Mouse (Mus musculus) lung, postnatal 0 days (tissue): Measurements from ENCODE around the gene Fbxl18. TPM values are rescaled to one million over a fixed set of nuclear protein-coding genes. Genes with fewer than 3 reads are reported as not detected.

Source experiments
- ATAC-seq: fragments of 200-750 bp; cut with Nextera tagmentation; 2 replicates; pipeline ENCODE4 v1.8.0; 2017; ENCODE audit warnings: moderate library complexity
- DNase-seq: peaks from one replicate; pipeline ENCODE4 v3.0.0-alpha.2; 2016; ENCODE audit warnings: low spot score
- H3K27ac ChIP-seq: fragments of 300-500 bp; sonication (generic); 2 replicates; pipeline ENCODE4 v1.5.1; 2014; ENCODE audit warnings: antibody characterized with exemption, mild to moderate bottlenecking, low read length, mixed read lengths
- H3K27me3 ChIP-seq: fragments of 300-500 bp; sonication (generic); replicated peaks from 2 replicates; pipeline ENCODE4 v1.6.1; 2014; ENCODE audit warnings: low read length, mixed read lengths; ENCODE audit not compliant: insufficient read depth
- H3K36me3 ChIP-seq: fragments of 300-500 bp; sonication (generic); 2 replicates; pipeline ENCODE4 v1.6.1; 2014; ENCODE audit warnings: low read length, mixed read lengths; ENCODE audit not compliant: insufficient read depth
- H3K4me1 ChIP-seq: fragments of 300-500 bp; sonication (generic); 2 replicates; pipeline ENCODE4 v1.6.1; 2014; ENCODE audit warnings: antibody characterized with exemption, low read depth, low read length, mixed read lengths; ENCODE audit not compliant: insufficient read depth
- H3K4me2 ChIP-seq: fragments of 300-500 bp; sonication (generic); replicated peaks from 2 replicates; pipeline ENCODE4 v1.6.1; 2014; ENCODE audit warnings: low read depth, mild to moderate bottlenecking, low read length, moderate library complexity, mixed read lengths
- H3K4me3 ChIP-seq: fragments of 300-500 bp; sonication (generic); 2 replicates; pipeline ENCODE4 v1.5.1; 2014; ENCODE audit warnings: low read depth, low read length
- H3K9ac ChIP-seq: fragments of 300-500 bp; sonication (generic); replicated peaks from 2 replicates; pipeline ENCODE4 v1.6.1; 2014; ENCODE audit warnings: low read depth, mild to moderate bottlenecking
- H3K9me3 ChIP-seq: fragments of 300-500 bp; sonication (generic); 2 replicates; pipeline ENCODE4 v1.6.1; 2016; ENCODE audit warnings: low read length, mixed read lengths
- CTCF ChIP-seq: IDR thresholded peaks from 2 replicates; pipeline ENCODE4 v1.5.1; 2016; ENCODE audit warnings: antibody characterized with exemption, mild to moderate bottlenecking
- EP300 ChIP-seq: IDR thresholded peaks from 2 replicates; pipeline ENCODE4 v1.6.1; 2016; ENCODE audit warnings: antibody characterized with exemption, mild to moderate bottlenecking, control low read depth
- WGBS: fragments of 180-500 bp; shearing (Covaris S2); extraction: QIAGEN DNeasy Blood & Tissue Kit; methylation state at CpG from one replicate; pipeline ENCODE4 v1.1.7; 2014; 5-methylcytosine and 5-hydroxymethylcytosine counted together
- polyA plus RNA-seq: library from polyadenylated mRNA; unstranded; fragments of >200 nt; fragmentation: Nextera tagmentation; extraction: Ambion mirVana; gene quantifications from 2 replicates; pipeline ENCODE4 v1.2.1, GENCODE M21; 2015

The Fbxl18 gene
- polyA plus RNA-seq, 1 experiment from 2014 or later, result 6.3 TPM

DNA sequence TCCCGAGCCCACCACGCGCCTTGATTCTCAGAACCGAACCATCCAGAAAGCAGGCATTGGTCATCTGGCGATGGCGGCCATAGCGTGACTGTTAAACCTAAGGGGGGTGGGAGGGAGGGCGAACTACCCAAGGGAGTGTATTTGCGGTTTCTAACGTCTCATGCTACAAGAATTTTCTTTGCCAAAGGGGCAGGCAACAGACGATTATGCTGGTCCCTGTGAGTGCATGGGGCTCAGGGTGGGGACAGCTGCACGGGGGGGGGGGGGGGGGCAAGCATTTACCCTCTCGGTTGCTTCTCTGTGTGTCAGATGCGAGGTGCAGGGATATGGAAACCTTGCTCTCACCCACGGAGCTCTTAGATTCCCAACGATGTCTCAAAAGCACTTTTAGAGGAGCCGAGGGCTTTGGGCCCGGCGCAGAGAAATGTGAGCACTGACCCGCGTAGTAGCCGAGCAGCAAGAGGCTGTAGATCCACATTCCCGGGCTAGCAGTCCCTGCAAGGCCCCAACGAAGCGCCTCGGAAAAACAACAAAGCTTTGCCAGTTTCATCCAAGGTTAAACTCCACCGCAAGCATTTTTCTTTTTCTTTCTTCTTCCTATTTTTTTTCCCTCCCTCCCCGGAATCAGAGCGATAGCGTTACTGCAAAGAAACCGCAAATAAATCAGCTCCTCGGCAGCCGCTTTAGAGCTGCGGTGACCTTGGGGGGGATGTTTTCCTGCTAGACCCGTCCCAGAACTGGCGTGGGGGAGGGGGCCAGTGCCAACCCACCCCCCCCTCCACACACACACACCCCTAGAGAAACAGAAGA is 72.7 kb downstream of the Fbxl18 start:
- ATAC-seq, result peak; percentile 2
- 1% methylated on average over 36 of the region's 36 CpGs for WGBS
- H3K27ac ChIP-seq, result peak overlapping the region; percentile 100

DNA sequence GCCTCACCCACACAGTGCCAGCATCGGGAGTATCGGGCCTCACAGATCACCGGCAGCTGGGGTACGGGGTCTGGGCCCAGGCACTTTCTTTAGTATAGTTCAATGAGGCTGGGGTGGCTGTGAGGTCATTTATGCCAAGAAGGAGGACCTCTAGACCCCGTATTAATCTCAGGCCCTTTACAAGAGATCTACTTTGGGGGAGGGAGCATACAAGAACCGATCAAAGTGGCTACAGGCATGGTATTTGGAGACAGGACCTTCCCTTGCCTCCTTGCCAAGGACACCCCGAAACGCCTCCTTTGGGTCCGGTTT is 73.3 kb downstream of the Fbxl18 start:
- DNase-seq (no peak), ATAC-seq (no peak)
- WGBS, result 0% methylated on average over 9 of the region's 9 CpGs
- TF ChIP-seq CTCF (no peak), EP300 (no peak)
- H3K9ac ChIP-seq, result peak overlapping the region; percentile 98
- peak overlapping the region; percentile 88 for H3K4me2 ChIP-seq
- H3K9me3 ChIP-seq, result no peaks in the 10 kb centered on the region
- H3K36me3 ChIP-seq, result no peaks in the 10 kb centered on the region
- H3K4me1 ChIP-seq, result peaks cover 3% of the 10 kb centered on the region; the same call in 1 of the 2 replicates
- no peaks in the 10 kb centered on the region for H3K27me3 ChIP-seq
- peak overlapping the region; percentile 100 for H3K27ac ChIP-seq
- peak overlapping the region; percentile 96 for H3K4me3 ChIP-seq

More for the DNA sequence above, 72.7 kb downstream of the Fbxl18 start:
- Histone ChIP-seq H3K9me3 (no peaks in the 10 kb centered on the region), H3K27me3 (no peaks in the 10 kb centered on the region), H3K4me2 (peak overlapping the region; percentile 88), H3K4me1 (peaks cover 3% of the 10 kb centered on the region; the same call in 1 of the 2 replicates), H3K4me3 (peak overlapping the region; percentile 96), H3K9ac (peak overlapping the region; percentile 98), H3K36me3 (no peaks in the 10 kb centered on the region)
- no peak for TF ChIP-seq EP300
- TF ChIP-seq CTCF, result no peak
- peak; percentile 83 for DNase-seq

DNA sequence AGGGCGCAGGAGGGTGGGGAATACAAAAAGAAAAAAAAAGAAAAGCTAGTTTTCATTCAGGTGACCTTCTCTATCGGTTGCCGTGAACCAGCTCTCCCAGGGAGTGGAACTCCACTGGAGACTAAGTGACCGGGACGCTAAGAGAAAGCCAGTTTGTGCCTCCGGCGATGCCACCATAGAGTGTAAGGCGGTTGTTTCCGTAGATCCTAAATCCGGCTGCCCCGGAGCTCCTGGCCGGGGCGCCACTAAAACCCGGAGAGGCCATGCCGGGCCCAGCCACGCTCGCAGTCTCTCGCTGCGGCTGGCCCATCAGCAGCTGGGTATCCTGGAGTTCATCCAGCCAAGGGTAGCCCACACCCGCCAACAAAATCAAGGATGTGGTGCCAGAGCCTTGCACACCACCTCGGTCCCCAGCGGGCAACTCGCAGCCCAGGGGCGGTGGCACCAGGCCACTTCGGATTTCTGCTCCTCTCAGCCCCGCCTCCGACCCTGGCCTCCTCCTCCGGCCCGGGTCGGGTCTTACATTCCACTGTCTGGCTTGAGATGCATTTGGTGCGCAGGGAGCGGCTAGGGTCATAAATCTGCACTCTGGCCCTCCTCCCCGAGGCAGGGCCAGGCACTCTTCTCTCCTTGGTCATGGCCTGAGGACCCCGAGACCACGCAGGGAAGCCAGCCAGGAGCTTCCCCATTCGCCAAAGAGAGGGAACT is 73.8 kb downstream of the Fbxl18 start:
- H3K9ac ChIP-seq, result peak overlapping the region; percentile 98
- H3K27ac ChIP-seq, result peak overlapping the region; percentile 100
- WGBS, result under 1% methylated on average over 33 of the region's 36 CpGs
- H3K27me3 ChIP-seq, result no peaks in the 10 kb centered on the region
- TF ChIP-seq CTCF, result peak; percentile 1
- TF ChIP-seq EP300, result peak; percentile 54; the same call in 1 of the 2 replicates
- DNase-seq (peak; percentile 98), ATAC-seq (peak; percentile 58)
- H3K36me3 ChIP-seq, result no peaks in the 10 kb centered on the region
- H3K4me2 ChIP-seq, result peak overlapping the region; percentile 88
- no peaks in the 10 kb centered on the region for H3K9me3 ChIP-seq
- peak overlapping the region; percentile 96 for H3K4me3 ChIP-seq
- H3K4me1 ChIP-seq, result peaks cover 3% of the 10 kb centered on the region; the same call in 1 of the 2 replicates

DNA sequence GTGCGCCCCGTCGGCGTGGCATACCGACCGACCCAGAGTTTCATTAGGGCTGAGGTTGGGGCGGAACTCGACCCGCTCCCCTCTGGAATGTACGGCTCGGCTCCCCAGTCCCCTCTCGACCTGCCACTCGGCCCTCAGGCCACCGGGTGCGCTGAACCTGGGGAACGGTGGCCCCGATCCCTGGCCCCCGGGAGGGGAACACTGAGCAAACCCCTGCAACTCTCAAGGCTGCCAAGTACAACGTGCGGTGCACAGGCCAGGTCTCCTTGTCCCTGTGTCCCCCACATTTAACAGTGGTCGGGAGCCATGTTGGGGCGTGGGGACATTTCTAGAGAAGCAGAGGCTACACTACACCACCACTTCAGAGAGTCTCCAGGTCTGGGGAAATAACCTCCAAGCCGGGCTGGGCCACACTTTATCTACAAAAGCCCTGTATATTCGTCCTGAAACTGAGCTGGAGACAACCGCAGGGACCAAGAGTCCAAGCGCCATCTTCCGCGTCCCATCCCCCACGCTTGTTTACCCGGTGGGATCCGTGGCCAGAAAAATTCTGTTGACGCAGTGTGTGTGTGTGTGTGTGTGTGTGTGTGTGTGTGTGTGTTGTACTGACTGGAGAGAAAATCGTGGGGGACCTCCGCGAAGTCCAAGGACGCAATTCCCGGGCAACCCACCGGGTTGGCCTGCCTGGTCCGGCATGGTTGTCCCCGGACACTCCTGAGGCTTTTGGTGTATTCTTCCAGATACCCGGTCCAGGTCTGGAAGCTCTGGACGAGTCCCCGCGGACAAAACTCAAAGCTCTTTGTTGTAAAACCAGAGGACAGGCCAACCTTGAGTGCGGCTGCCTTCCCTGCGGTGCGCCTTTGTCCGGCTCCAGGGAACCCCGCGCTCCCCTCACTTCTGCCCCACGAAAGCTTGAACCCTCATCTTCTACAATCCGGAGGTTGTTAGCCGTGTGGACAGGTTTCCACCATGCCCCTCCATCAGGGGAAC is 74.7 kb downstream of the Fbxl18 start:
- peak overlapping the region; percentile 96 for H3K4me3 ChIP-seq
- H3K27me3 ChIP-seq, result no peaks in the 10 kb centered on the region
- TF ChIP-seq CTCF (peak; percentile 8; the same call in 1 of the 2 replicates), EP300 (peak; percentile 60)
- H3K36me3 ChIP-seq, result no peaks in the 10 kb centered on the region
- H3K4me2 ChIP-seq, result peak overlapping the region; percentile 88
- WGBS, result under 1% methylated on average over 53 of the region's 53 CpGs
- peak overlapping the region; percentile 100 for H3K27ac ChIP-seq
- peaks cover 3% of the 10 kb centered on the region; the same call in 1 of the 2 replicates for H3K4me1 ChIP-seq
- no peaks in the 10 kb centered on the region for H3K9me3 ChIP-seq
- ATAC-seq (peak; percentile 15), DNase-seq (peak; percentile 84)
- H3K9ac ChIP-seq, result peak overlapping the region; percentile 98

DNA sequence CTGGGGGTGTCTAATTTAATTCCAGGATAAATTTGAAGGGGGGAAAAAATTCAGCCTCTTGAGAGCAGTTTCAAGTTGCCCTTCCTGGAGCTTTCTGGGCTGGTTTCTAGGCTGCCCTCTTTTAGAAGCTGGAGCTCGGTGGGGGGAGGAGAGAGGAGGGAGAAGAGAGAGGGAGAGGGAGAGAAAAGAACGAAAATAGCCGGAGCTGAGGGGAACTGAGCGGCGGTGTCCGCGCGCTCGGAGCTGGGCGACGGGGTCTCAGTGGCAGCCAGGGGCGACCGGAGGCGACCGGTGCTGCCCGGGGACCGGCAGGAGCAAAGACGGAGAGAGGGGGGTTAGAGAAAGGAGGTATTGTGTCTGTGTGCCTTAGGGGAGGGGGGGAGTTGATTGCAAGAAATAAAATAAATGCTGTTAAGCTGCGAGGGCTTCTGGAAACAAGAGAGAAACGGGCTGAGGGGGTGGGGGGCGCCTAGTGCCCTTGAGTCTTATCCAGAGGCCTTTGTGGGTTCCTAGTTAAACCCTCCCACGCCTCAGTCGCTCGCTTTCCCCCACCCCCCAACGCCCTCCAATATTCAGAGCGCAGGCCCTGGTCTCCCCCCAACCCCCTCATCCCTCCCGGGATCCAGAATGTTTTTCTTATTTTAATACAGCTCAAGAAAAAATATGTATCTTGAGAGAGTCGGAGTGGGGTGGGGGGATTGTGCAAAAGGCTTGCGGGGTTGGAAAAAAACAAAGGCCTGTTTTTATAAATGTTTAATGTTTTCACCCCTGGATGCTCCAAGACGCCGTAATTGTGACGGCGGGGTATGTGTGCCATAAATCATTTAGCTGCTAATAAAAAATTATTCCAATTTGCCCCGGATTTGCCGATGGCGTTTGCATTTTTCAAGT is 75.6 kb downstream of the Fbxl18 start:
- no peak for ATAC-seq
- Histone ChIP-seq H3K27me3 (no peaks in the 10 kb centered on the region), H3K36me3 (no peaks in the 10 kb centered on the region), H3K4me3 (peak overlapping the region; percentile 96), H3K27ac (peak overlapping the region; percentile 100), H3K9me3 (no peaks in the 10 kb centered on the region), H3K9ac (peak overlapping the region; percentile 98), H3K4me2 (peak overlapping the region; percentile 88), H3K4me1 (peaks cover 3% of the 10 kb centered on the region; the same call in 1 of the 2 replicates)
- TF ChIP-seq EP300 (peak; percentile 59), CTCF (no peak)
- under 1% methylated on average over 36 of the region's 36 CpGs for WGBS
- peak; percentile 95 for DNase-seq
